Mouse (Mus musculus) ES-Bruce4 (cell line): ENCODE data around the gene Sar1b. TPM values are rescaled to one million over a fixed set of nuclear protein-coding genes. Genes with fewer than 3 reads are reported as not detected.
"Not testable (repeated sequence)": the region's sequence is repeated elsewhere in the genome, so short reads cannot be mapped to it uniquely, and the experiment has no call there.

Experiments used
- H3K27ac ChIP-seq: 2 replicates; pipeline ENCODE4 v1.5.1; 2012; ENCODE audit warnings: low read length, inconsistent platforms; ENCODE audit not compliant: insufficient read depth
- H3K27me3 ChIP-seq: 2 replicates; pipeline ENCODE4 v1.6.1; 2012; ENCODE audit warnings: mild to moderate bottlenecking, low read length, inconsistent platforms; ENCODE audit not compliant: control insufficient read depth, poor library complexity, insufficient read depth, severe bottlenecking
- H3K36me3 ChIP-seq: 2 replicates; pipeline ENCODE4 v1.6.1; 2012; ENCODE audit warnings: inconsistent platforms, mild to moderate bottlenecking, low read length, moderate library complexity; ENCODE audit not compliant: control insufficient read depth, poor library complexity, insufficient read depth, severe bottlenecking
- H3K4me1 ChIP-seq: one replicate; pipeline ENCODE4 v1.8.1; 2011; ENCODE audit warnings: low read length; ENCODE audit not compliant: control insufficient read depth, insufficient read depth
- H3K4me3 ChIP-seq: 2 replicates; pipeline ENCODE4 v1.5.1; 2011; ENCODE audit warnings: low read depth, mild to moderate bottlenecking, low read length
- H3K9ac ChIP-seq: 2 replicates; pipeline ENCODE4 v1.6.1; 2012; ENCODE audit warnings: low read depth, mild to moderate bottlenecking, inconsistent platforms; ENCODE audit not compliant: poor library complexity, severe bottlenecking
- H3K9me3 ChIP-seq: replicated peaks from 2 replicates; pipeline ENCODE4 v1.6.1; 2012; ENCODE audit warnings: mild to moderate bottlenecking, low read length, inconsistent platforms; ENCODE audit not compliant: control insufficient read depth, poor library complexity, insufficient read depth, severe bottlenecking
- CTCF ChIP-seq: IDR thresholded peaks from one replicate; pipeline ENCODE4 v1.8.1; 2011; ENCODE audit warnings: low read depth, low read length
- EP300 ChIP-seq: IDR thresholded peaks from 2 replicates; pipeline ENCODE4 v1.6.1; 2011; ENCODE audit warnings: low read depth, low read length; ENCODE audit not compliant: insufficient read depth
- POLR2A ChIP-seq: IDR thresholded peaks from one replicate; pipeline ENCODE4 v1.8.1; 2011; ENCODE audit warnings: low read length; ENCODE audit not compliant: insufficient read depth
- polyA plus RNA-seq: library from polyadenylated mRNA; stranded (reverse); fragments of >200 nt; gene quantifications from 2 replicates; pipeline ENCODE4 v1.2.4, GENCODE M21; 2011; ENCODE audit warnings: low read depth; ENCODE audit not compliant: missing spikeins, insufficient read depth, insufficient read length

Gene Sar1b
- polyA plus RNA-seq, 1 experiment = 39.5 TPM

DNA sequence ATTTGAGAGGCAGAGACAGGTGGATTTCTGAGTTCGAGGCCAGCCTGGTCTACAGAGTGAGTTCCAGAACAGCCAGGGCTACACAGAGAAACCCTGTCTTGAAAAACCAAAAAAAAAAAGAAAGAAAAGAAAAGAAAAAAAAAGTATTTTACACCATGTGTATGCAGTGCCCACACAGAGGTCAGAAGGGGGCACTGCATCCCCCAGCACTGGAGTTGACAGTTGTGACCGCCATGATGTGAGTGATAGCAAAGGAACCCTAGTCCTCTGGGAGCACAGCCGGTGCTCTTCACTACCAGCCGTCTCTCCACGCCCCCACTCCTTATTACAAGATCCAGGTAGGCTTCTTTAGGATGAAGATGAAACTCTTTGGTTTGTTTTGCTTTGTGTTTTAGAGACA is 5.3 kb upstream of the Sar1b start:
- not testable (repeated sequence) for H3K27ac ChIP-seq, H3K4me3 ChIP-seq, H3K36me3 ChIP-seq, H3K4me1 ChIP-seq, H3K27me3 ChIP-seq, H3K9ac ChIP-seq, H3K9me3 ChIP-seq
- peak; percentile 25 for TF ChIP-seq CTCF

- no peak for TF ChIP-seq POLR2A
- TF ChIP-seq CTCF = no peak
- TF ChIP-seq EP300 = no peak
- H3K9me3 ChIP-seq = no peaks in the 10 kb centered on the region
- H3K36me3 ChIP-seq = no peaks in the 10 kb centered on the region
- H3K4me1 ChIP-seq = no peaks in the 10 kb centered on the region
- no peak overlapping the region for H3K4me3 ChIP-seq
- H3K9ac ChIP-seq = no peak overlapping the region
- H3K27ac ChIP-seq = no peak overlapping the region
- H3K27me3 ChIP-seq = no peaks in the 10 kb centered on the region
Measured at GRCm38 (mm10) chr11:51759251-51759650, 4.2 kb upstream of the Sar1b start.

DNA sequence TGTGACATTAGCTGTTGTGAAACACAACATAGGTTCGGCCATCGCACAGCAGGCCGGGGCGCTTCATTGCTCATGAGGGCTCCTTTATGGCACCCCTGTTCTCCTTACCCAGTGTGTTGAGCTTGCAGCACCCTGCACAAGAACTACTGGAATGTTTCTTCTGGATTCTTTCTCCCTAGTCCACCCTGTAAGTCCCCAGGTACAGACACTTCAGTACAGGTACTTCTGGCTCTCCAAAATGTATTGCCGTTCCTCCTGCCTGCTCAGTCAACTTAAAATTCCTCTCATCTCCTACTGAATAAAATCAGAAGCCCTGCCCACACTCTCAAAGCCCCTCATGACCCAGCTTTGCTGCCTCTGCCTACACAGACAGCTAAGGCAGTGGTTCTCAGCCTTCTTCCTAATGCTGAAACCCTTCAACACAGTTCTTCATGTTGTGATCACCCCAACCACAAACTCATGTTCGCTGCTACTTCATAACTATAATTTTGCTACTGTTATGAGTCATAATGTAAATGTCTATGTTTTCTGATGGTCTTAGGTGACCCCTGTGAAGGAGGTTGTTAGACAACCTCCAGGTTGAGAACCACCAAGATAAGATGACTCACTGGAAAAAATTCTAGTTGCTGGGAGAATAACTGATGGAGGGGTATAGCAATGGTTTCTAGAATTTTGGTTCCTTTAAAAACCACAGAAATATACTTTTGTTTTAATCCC is 3.4 kb upstream of the Sar1b start:
- Histone ChIP-seq H3K36me3 (no peaks in the 10 kb centered on the region), H3K9ac (no peak overlapping the region), H3K4me1 (no peaks in the 10 kb centered on the region), H3K9me3 (no peaks in the 10 kb centered on the region), H3K27ac (no peak overlapping the region), H3K27me3 (no peaks in the 10 kb centered on the region), H3K4me3 (no peak overlapping the region)
- TF ChIP-seq POLR2A (no peak), EP300 (no peak), CTCF (no peak)

- no peaks in the 10 kb centered on the region for H3K27me3 ChIP-seq
- no peak overlapping the region for H3K27ac ChIP-seq
- H3K9me3 ChIP-seq = no peaks in the 10 kb centered on the region
- H3K36me3 ChIP-seq = no peaks in the 10 kb centered on the region
- H3K4me3 ChIP-seq = no peak overlapping the region
- H3K9ac ChIP-seq = no peak overlapping the region
- TF ChIP-seq EP300 (no peak), POLR2A (no peak), CTCF (no peak)
- no peaks in the 10 kb centered on the region for H3K4me1 ChIP-seq
Measured at GRCm38 (mm10) chr11:51761241-51761640, 2.2 kb upstream of the Sar1b start.

DNA sequence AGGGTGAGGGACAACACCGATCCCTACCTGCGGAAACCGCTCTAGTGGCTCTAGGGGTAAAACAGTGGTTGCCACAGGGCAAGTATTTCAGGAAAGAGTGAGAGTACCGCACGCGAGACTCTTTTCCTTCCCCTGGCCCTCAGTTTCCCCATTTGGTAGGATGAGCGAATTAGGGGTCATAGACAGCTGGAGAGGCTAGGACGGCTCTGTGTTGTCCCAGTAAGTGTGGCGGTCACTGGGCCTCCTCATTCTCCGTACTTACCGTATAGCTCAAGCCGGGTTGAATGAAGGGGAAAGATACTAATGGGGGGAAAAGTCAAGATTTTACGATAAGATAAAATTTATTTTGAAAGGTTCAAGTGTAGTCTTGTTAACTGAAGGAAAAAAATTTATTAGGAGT is 468 bp downstream of the Sar1b start:
- Histone ChIP-seq H3K9me3 (no peaks in the 10 kb centered on the region), H3K27ac (no peak overlapping the region), H3K36me3 (no peaks in the 10 kb centered on the region), H3K4me3 (peak overlapping the region; percentile 100), H3K27me3 (no peaks in the 10 kb centered on the region), H3K9ac (peak overlapping the region; percentile 92), H3K4me1 (no peaks in the 10 kb centered on the region)
- TF ChIP-seq CTCF (no peak), EP300 (no peak), POLR2A (no peak)

GRCm38 (mm10) chr11:51764816-51765215 is 1.3 kb downstream of the Sar1b start:
- H3K27ac ChIP-seq = no peak overlapping the region
- H3K36me3 ChIP-seq = no peaks in the 10 kb centered on the region
- H3K4me1 ChIP-seq = no peaks in the 10 kb centered on the region
- no peaks in the 10 kb centered on the region for H3K27me3 ChIP-seq
- H3K4me3 ChIP-seq = no peak overlapping the region
- no peaks in the 10 kb centered on the region for H3K9me3 ChIP-seq
- no peak overlapping the region for H3K9ac ChIP-seq
- TF ChIP-seq EP300 (no peak), CTCF (no peak), POLR2A (no peak)
